Mouse (Mus musculus) liver, embryonic 14.5 days (tissue): Measurements from ENCODE around the gene Cfap77.

Experiments
- CTCF ChIP-seq: IDR thresholded peaks from 2 replicates; pipeline ENCODE4 v1.5.1; 2016; ENCODE audit warnings: antibody characterized with exemption, low read depth, control low read depth
- EP300 ChIP-seq: IDR thresholded peaks from 2 replicates; pipeline ENCODE4 v1.6.1; 2016; ENCODE audit warnings: antibody characterized with exemption, low read depth

DNA sequence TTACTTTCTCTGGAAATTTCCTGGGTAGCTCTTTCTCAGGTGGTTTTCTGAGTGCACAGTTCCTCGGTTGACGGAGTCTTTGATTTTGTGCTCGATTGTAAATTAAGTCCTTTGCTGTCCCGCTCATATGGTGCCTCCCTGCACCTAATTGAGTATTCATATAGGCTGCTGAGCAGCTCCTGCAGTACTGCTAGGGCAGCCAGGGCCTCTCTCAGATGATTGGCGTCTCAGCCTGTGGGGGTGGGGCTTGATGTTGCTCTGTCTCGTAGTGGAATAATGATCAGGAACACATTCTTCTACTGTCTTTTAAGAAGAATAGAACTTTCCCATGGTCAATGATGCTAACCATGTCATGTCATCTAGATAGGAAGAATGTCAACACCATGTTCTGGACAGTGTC lies 109.5 kb downstream of the Cfap77 start:
- no peak for TF ChIP-seq CTCF
- TF ChIP-seq EP300, result no peak
